Mouse (Mus musculus) embryonic facial prominence, embryonic 15.5 days (tissue): ENCODE results near the gene Lin7b. TPM values are rescaled to one million over a fixed set of nuclear protein-coding genes. Genes with fewer than 3 reads are reported as not detected.
"Not testable (repeated sequence)": the region's sequence is repeated elsewhere in the genome, so short reads cannot be mapped to it uniquely, and the experiment has no call there.

Experiments
- ATAC-seq: fragments of 200-750 bp; cut with Nextera tagmentation; 2 replicates; pipeline ENCODE4 v1.8.0; 2017; ENCODE audit warnings: low read depth, moderate TSS enrichment; ENCODE audit not compliant: insufficient number of reproducible peaks, low FRiP score, low TSS enrichment
- H3K27ac ChIP-seq: fragments of 300-500 bp; sonication (generic); replicated peaks from 2 replicates; pipeline ENCODE4 v1.5.1; 2015; ENCODE audit warnings: mild to moderate bottlenecking, inconsistent platforms
- H3K27me3 ChIP-seq: fragments of 300-500 bp; sonication (generic); 2 replicates; pipeline ENCODE4 v1.6.1; 2015; ENCODE audit warnings: inconsistent platforms
- H3K36me3 ChIP-seq: fragments of 300-500 bp; sonication (generic); 2 replicates; pipeline ENCODE4 v1.6.1; 2015; ENCODE audit warnings: mild to moderate bottlenecking, inconsistent platforms
- H3K4me1 ChIP-seq: fragments of 300-500 bp; sonication (generic); 2 replicates; pipeline ENCODE4 v1.6.1; 2015; ENCODE audit warnings: inconsistent platforms
- H3K4me2 ChIP-seq: fragments of 300-500 bp; sonication (generic); replicated peaks from 2 replicates; pipeline ENCODE4 v1.6.1; 2015; ENCODE audit warnings: mild to moderate bottlenecking, inconsistent platforms
- H3K4me3 ChIP-seq: fragments of 300-500 bp; sonication (generic); replicated peaks from 2 replicates; pipeline ENCODE4 v1.5.1; 2015; ENCODE audit warnings: mild to moderate bottlenecking, inconsistent platforms
- H3K9ac ChIP-seq: fragments of 300-500 bp; sonication (generic); 2 replicates; pipeline ENCODE4 v1.6.1; 2015; ENCODE audit warnings: inconsistent platforms
- H3K9me3 ChIP-seq: fragments of 300-500 bp; sonication (generic); replicated peaks from 2 replicates; pipeline ENCODE4 v1.6.1; 2016; ENCODE audit warnings: inconsistent platforms
- WGBS: fragments of 180-500 bp; shearing (Covaris S2); methylation state at CpG from one replicate; pipeline ENCODE4 v1.1.7; 2015; 5-methylcytosine and 5-hydroxymethylcytosine counted together
- polyA plus RNA-seq: library from polyadenylated mRNA; unstranded; fragments of >200 nt; fragmentation: Nextera tagmentation; extraction: Ambion mirVana; gene quantifications from 2 replicates; pipeline ENCODE4 v1.2.1, GENCODE M21; 2015

Gene Lin7b
- polyA plus RNA-seq, 1 experiment from 2014 or later, result 4.0 TPM

DNA sequence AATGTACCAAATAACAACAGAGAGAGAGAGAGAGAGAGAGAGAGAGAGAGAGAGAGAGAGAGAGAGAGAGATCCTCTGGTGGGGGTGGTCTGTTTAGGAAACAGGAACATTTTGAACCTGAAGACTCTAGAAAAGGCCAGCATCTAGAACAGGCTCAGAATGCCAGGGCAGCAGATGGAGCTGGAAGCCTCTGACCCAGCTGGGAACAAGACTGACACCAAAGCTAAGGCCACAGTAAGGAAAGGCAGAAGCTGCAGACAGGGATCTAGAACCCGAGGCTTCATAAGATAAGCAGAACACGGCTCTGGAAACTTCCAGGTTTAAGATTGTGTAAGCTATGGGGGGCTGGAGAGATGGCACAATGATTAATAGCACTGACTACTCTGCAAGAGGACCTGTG, 6.4 kb downstream of the Lin7b start:
- Histone ChIP-seq H3K27ac (0 out of 2 replicates have a peak overlapping the region, but pooled peaks have one; percentile 44), H3K9ac (no peak overlapping the region), H3K4me2 (no peak overlapping the region), H3K36me3 (no peaks in the 10 kb centered on the region), H3K4me1 (peaks cover 43% of the 10 kb centered on the region), H3K9me3 (no peaks in the 10 kb centered on the region), H3K27me3 (peaks cover 49% of the 10 kb centered on the region), H3K4me3 (no peak overlapping the region)
- ATAC-seq, result no peak
- 88% methylated on average over 2 of the region's 2 CpGs for WGBS

GRCm38 (mm10) chr7:45362801-45363200, 7.6 kb downstream of the Lin7b start:
- Histone ChIP-seq H3K4me1 (peaks cover 39% of the 10 kb centered on the region), H3K4me2 (no peak overlapping the region), H3K4me3 (no peak overlapping the region), H3K36me3 (no peaks in the 10 kb centered on the region), H3K27me3 (peaks cover 39% of the 10 kb centered on the region; the same call in 1 of the 2 replicates), H3K9me3 (no peaks in the 10 kb centered on the region), H3K9ac (no peak overlapping the region), H3K27ac (no peak overlapping the region)
- 6% methylated on average over 13 of the region's 13 CpGs for WGBS
- no peak for ATAC-seq

DNA sequence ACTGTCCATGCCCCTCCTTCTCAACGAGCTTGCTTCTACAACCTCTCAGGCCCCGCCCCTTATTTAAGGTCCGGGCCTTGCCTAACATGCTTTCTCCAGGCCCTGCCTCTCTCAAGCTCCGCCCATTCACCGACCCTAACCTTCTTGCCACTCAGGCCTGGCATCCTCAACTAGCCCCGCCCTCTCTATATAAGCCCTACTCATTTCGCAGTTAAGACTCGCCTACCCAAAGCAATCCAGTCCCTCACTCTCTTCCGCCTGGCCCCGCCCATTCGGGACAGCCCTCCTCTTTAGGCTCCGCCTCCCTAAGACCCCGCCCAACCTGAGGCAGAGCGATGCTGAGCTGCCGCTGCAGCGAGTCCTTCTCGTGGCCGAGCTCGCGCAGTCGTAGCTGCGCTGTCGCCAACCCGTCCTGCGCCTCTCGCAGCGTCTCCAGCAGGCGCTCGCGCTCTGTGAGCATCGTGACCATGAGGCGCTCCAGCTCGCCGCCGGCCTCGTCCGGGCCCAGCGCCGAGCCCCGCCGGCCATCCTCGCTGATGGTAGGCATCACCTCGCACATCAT, 9.1 kb downstream of the Lin7b start:
- 1% methylated on average over 43 of the region's 43 CpGs for WGBS
- ATAC-seq, result peak; percentile 88

DNA sequence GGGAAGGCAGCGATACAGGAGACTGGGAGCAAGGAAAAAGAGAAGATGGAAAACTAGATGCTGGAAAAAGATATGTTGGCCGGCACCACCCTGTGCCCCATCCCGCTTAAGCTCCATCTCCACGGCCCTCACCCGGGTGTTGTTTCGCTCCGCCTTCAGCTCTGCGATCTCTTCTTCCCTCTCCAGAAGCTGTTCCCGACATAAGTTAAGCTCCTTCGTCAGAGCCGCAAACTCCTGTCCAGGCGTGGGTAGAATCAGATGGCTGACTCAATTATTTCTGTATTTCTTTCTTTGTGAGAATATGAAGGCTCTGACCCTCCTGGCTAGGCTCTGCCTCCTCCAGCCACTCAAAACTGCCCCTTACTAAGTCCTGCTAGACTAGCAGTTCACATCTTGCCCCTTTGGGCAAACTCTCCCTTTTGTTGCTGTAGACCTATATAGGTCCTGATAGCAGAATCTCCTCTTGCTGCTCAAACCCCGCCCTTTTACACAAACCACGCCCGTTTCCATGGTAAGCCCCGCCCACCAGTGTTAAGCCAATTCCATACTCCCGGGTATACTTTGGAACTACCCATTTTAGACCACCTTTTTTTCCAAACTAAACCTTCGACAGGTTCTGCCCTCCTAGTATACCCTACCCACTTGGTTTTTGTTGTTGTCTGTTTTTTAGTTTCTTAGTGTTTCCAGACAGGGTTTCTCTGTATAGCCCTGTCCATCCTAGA, 9.8 kb downstream of the Lin7b start:
- no peaks in the 10 kb centered on the region for H3K9me3 ChIP-seq
- H3K27ac ChIP-seq, result no peak overlapping the region
- peaks cover 23% of the 10 kb centered on the region for H3K4me1 ChIP-seq
- peaks cover 35% of the 10 kb centered on the region; the same call in 1 of the 2 replicates for H3K27me3 ChIP-seq
- no peak overlapping the region for H3K9ac ChIP-seq
- H3K4me3 ChIP-seq, result 0 out of 2 replicates have a peak overlapping the region, but pooled peaks have one; percentile 50
- 50% methylated on average over 18 of the region's 18 CpGs for WGBS
- H3K4me2 ChIP-seq, result peak overlapping the region; percentile 83; the same call in 1 of the 2 replicates
- H3K36me3 ChIP-seq, result peaks cover 3% of the 10 kb centered on the region; the same call in 1 of the 2 replicates
- peak; percentile 26; the same call in 1 of the 2 replicates for ATAC-seq

More for the DNA sequence above, 9.1 kb downstream of the Lin7b start:
- peak overlapping the region; percentile 50 for H3K4me3 ChIP-seq
- H3K36me3 ChIP-seq, result peaks cover 3% of the 10 kb centered on the region; the same call in 1 of the 2 replicates
- no peaks in the 10 kb centered on the region for H3K9me3 ChIP-seq
- H3K27ac ChIP-seq, result no peak overlapping the region; the same call in 1 of the 2 replicates
- H3K9ac ChIP-seq, result peak overlapping the region; percentile 26
- peaks cover 30% of the 10 kb centered on the region for H3K4me1 ChIP-seq
- H3K27me3 ChIP-seq, result peaks cover 39% of the 10 kb centered on the region; the same call in 1 of the 2 replicates
- peak overlapping the region; percentile 83 for H3K4me2 ChIP-seq

- not testable (repeated sequence) for H3K4me2 ChIP-seq, H3K4me3 ChIP-seq, H3K36me3 ChIP-seq, H3K27ac ChIP-seq, H3K9ac ChIP-seq, H3K9me3 ChIP-seq, ATAC-seq
- H3K4me1 ChIP-seq, result peaks cover 21% of the 10 kb centered on the region
- WGBS, result 65% methylated on average over 11 of the region's 11 CpGs
- peaks cover 25% of the 10 kb centered on the region; the same call in 1 of the 2 replicates for H3K27me3 ChIP-seq
Measured at GRCm38 (mm10) chr7:45359081-45359480, 11.3 kb downstream of the Lin7b start.

GRCm38 (mm10) chr7:45356087-45356486, 14.3 kb downstream of the Lin7b start:
- H3K27me3 ChIP-seq, result peaks cover 2% of the 10 kb centered on the region; the same call in 1 of the 2 replicates
- H3K4me2 ChIP-seq, result no peak overlapping the region
- H3K9me3 ChIP-seq, result no peaks in the 10 kb centered on the region
- no peak overlapping the region for H3K9ac ChIP-seq
- H3K4me3 ChIP-seq, result no peak overlapping the region
- H3K27ac ChIP-seq, result no peak overlapping the region
- peaks cover 10% of the 10 kb centered on the region; the same call in 1 of the 2 replicates for H3K36me3 ChIP-seq
- ATAC-seq, result no peak
- WGBS, result 48% methylated on average over 13 of the region's 13 CpGs
- peaks cover 2% of the 10 kb centered on the region for H3K4me1 ChIP-seq

DNA sequence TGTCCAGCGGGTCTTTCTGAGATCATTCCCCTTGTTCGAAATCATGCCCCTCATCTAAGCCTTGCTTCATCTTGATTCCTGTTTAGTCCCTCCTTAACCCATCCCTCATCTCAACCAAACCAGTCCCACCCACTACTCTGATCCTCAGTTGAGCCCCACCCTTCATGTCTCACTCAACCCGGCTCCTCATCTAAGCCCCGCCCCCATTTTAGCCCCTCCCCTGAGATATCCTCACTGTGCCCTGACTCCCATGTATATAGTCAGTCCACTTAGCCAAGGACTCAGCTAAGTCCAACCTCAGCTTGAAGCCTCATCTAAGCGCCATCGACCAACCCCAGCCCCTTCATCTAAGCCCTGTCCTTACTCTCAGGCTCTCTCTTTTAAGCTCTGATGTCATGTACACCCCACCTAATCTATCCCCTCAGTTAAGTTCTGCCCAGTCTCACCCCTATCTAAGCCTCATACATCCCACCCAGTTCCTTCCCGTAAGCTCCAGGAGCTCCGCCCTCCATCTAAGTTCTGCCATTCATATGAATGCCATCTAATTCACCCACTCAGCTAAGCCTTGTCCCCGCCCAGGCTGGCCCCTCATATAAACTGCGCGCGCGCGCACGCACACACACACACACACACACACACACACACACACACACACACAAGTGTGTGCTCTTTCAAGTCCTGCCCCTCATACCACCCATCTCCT, 14.9 kb downstream of the Lin7b start:
- no peaks in the 10 kb centered on the region for H3K4me1 ChIP-seq
- H3K4me2 ChIP-seq, result no peak overlapping the region
- H3K9me3 ChIP-seq, result no peaks in the 10 kb centered on the region
- H3K9ac ChIP-seq, result no peak overlapping the region
- H3K27ac ChIP-seq, result no peak overlapping the region
- H3K27me3 ChIP-seq, result no peaks in the 10 kb centered on the region
- WGBS, result 71% methylated on average over 15 of the region's 15 CpGs
- no peak for ATAC-seq
- no peak overlapping the region for H3K4me3 ChIP-seq
- H3K36me3 ChIP-seq, result peaks cover 10% of the 10 kb centered on the region; the same call in 1 of the 2 replicates

DNA sequence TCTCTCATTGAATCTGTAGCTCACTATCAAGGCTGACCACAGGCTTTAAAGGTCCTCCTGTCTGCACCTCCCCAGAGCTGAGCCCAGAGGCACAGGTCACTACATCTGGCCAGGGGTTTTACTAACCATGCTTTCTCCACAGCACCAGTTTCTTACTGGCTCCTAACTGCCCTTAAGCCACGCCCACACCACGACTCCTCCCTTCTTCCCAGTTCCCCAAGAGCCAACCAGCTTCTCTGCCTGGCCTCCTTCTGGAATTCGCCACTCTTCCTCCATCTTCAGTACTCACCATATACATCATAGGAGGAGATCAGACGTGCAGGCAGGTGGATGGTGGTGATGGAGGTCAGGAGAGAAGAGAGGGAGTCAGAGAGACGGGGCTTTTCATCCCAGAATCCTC, 17.3 kb downstream of the Lin7b start:
- H3K4me2 ChIP-seq, result no peak overlapping the region
- no peaks in the 10 kb centered on the region for H3K9me3 ChIP-seq
- ATAC-seq, result no peak
- no peak overlapping the region for H3K4me3 ChIP-seq
- H3K36me3 ChIP-seq, result peaks cover 10% of the 10 kb centered on the region
- H3K27ac ChIP-seq, result no peak overlapping the region
- no peaks in the 10 kb centered on the region for H3K4me1 ChIP-seq
- 21% methylated on average over 5 of the region's 5 CpGs for WGBS
- H3K27me3 ChIP-seq, result no peaks in the 10 kb centered on the region
- no peak overlapping the region for H3K9ac ChIP-seq

DNA sequence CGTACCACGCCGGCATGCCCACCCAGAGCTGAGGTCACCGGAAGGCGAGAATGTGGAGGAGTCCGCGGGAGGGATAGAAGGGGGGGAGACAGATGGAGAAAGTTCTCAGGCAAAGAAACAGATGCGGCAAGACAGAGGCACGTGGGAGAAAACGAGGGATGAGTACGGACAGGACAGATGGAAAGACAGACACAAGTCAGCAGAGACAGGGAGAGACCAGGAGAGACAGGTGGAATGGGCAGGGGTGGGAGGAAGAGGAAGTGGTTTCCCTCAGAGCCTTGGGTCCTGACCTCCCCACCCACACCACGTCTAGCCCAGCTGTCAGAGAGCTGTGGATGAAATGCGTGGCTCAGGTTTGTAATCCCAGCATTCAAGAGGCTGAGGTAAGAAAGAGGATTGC, 23.5 kb downstream of the Lin7b start:
- Histone ChIP-seq H3K27ac (no peak overlapping the region), H3K36me3 (peaks cover 4% of the 10 kb centered on the region; the same call in 1 of the 2 replicates), H3K4me3 (no peak overlapping the region), H3K4me1 (no peaks in the 10 kb centered on the region; the same call in 1 of the 2 replicates), H3K4me2 (no peak overlapping the region), H3K9me3 (no peaks in the 10 kb centered on the region), H3K9ac (no peak overlapping the region), H3K27me3 (no peaks in the 10 kb centered on the region)
- 72% methylated on average over 13 of the region's 13 CpGs for WGBS
- ATAC-seq, result no peak

DNA sequence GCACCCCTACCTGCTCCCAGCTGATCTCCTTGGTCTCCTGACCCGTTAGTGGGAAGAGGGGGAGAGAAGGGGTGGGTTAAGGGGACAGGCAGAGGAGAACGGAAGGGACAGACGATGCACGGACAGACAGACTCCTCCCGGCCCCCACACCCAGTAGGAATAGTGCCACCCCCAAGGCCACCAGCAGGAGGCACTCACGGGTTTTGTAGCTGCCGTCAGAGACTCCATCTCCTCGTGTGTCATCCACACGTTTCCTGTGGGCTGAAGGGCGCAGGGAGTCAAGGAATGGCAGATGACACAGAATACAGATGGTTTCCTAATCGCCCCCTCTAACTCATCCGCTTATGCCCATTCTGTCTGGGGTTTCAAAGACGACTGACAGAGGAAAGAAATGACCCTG, 26.8 kb downstream of the Lin7b start:
- Histone ChIP-seq H3K27ac (no peak overlapping the region), H3K27me3 (no peaks in the 10 kb centered on the region), H3K36me3 (no peaks in the 10 kb centered on the region), H3K9me3 (no peaks in the 10 kb centered on the region), H3K4me2 (no peak overlapping the region), H3K4me3 (no peak overlapping the region), H3K4me1 (peaks cover 30% of the 10 kb centered on the region), H3K9ac (no peak overlapping the region)
- no peak for ATAC-seq
- 19% methylated on average over 13 of the region's 13 CpGs for WGBS

- Histone ChIP-seq H3K9ac (no peak overlapping the region), H3K9me3 (no peaks in the 10 kb centered on the region), H3K36me3 (no peaks in the 10 kb centered on the region), H3K4me2 (no peak overlapping the region), H3K27ac (no peak overlapping the region), H3K27me3 (no peaks in the 10 kb centered on the region), H3K4me1 (peaks cover 45% of the 10 kb centered on the region), H3K4me3 (no peak overlapping the region)
- 91% methylated on average over 11 of the region's 11 CpGs for WGBS
- ATAC-seq, result no peak
Measured at GRCm38 (mm10) chr7:45342081-45342480, 28.3 kb downstream of the Lin7b start.
